Mouse (Mus musculus) erythroblast, embryonic 14.5 days (primary cell): ENCODE data around the gene Atn1. TPM values are rescaled to one million over a fixed set of nuclear protein-coding genes. Genes with fewer than 3 reads are reported as not detected.
"Not testable (repeated sequence)": the region's sequence is repeated elsewhere in the genome, so short reads cannot be mapped to it uniquely, and the experiment has no call there.

Experiments
- H3K27me3 ChIP-seq: 2 replicates; pipeline ENCODE4 v1.6.1; 2012; ENCODE audit warnings: inconsistent platforms; ENCODE audit not compliant: control insufficient read depth
- H3K36me3 ChIP-seq: 2 replicates; pipeline ENCODE4 v1.6.1; 2012; ENCODE audit warnings: mild to moderate bottlenecking, inconsistent platforms; ENCODE audit not compliant: control insufficient read depth
- H3K4me1 ChIP-seq: 2 replicates; pipeline ENCODE4 v1.6.1; 2012; ENCODE audit warnings: inconsistent platforms; ENCODE audit not compliant: control insufficient read depth
- H3K4me3 ChIP-seq: replicated peaks from 2 replicates; pipeline ENCODE3; 2012; ENCODE audit warnings: moderate library complexity, mild to moderate bottlenecking, inconsistent platforms
- H3K9me3 ChIP-seq: 2 replicates; pipeline ENCODE4 v1.6.1; 2012; ENCODE audit warnings: low read length, inconsistent platforms, mixed read lengths; ENCODE audit not compliant: control insufficient read depth
- GATA1 ChIP-seq: IDR thresholded peaks from 2 replicates; pipeline ENCODE4 v1.6.1; 2012; ENCODE audit warnings: low read length, inconsistent platforms, mixed read lengths
- TAL1 ChIP-seq: IDR thresholded peaks from 3 replicates; pipeline ENCODE4 v1.6.1; 2012; ENCODE audit warnings: low read length, inconsistent platforms, mixed read lengths
- polyA plus RNA-seq: library from polyadenylated mRNA; stranded (reverse); fragments of >175 nt; gene quantifications from 2 replicates; pipeline ENCODE4 v1.2.3, GENCODE M21; 2012

The Atn1 gene
- 0.14 and 0.32 TPM in 2 replicates for polyA plus RNA-seq

DNA sequence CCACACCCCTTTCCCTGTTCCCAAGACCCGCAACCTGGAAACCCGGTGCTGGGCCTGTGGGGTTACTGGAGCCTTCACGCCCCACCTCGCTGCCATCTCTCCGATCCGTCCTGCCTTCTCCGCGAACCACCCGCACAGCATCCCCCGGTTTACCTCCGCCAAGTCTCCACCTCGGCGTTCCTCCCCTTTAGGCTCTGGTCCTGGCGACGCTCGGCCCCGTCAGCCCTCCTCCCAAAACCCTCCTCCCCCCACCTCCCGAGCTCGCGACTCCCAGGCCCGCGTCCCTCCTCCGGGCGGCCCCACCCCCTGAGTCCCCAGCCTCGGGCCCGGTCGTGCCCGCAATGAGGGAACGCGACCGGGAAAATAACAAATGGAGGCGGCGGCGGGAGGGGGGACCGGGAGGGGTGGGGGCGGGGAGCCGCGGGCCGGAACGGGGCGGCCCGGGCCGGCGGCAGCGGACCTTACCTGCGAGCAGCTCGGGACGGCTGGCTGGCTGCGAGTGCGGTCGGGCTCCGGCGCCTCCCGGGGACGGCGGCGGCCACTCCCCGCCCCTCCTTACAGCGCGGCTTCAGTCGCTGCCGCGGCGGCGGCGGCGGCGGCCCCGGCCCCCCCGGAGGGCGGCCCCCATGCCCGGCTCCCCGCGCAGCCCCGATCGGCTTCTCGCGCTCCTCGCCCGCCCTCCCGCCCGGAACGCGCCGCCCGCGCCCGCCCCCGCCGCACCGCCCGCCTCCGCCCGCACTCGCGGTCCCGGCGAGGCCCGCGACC is at the start of gene Atn1, which contains the start of gene Gm45234:
Gene Atn1 (minus strand): TSS at position 694 of the 765 bp plus-strand sequence.
Gene Gm45234 (minus strand): TSS at position 191 of the 765 bp plus-strand sequence.
- Histone ChIP-seq H3K27me3 (peaks cover 83% of the 10 kb centered on the region), H3K4me3 (peak within 1 kb of the TSS; percentile 59), H3K9me3 (peaks cover 4% of the 10 kb centered on the region; the same call in 1 of the 2 replicates), H3K4me1 (peaks cover 8% of the 10 kb centered on the region), H3K36me3 (no peaks in the 10 kb centered on the region)
- TF ChIP-seq TAL1, result no peak
- TF ChIP-seq GATA1, result no peak

DNA sequence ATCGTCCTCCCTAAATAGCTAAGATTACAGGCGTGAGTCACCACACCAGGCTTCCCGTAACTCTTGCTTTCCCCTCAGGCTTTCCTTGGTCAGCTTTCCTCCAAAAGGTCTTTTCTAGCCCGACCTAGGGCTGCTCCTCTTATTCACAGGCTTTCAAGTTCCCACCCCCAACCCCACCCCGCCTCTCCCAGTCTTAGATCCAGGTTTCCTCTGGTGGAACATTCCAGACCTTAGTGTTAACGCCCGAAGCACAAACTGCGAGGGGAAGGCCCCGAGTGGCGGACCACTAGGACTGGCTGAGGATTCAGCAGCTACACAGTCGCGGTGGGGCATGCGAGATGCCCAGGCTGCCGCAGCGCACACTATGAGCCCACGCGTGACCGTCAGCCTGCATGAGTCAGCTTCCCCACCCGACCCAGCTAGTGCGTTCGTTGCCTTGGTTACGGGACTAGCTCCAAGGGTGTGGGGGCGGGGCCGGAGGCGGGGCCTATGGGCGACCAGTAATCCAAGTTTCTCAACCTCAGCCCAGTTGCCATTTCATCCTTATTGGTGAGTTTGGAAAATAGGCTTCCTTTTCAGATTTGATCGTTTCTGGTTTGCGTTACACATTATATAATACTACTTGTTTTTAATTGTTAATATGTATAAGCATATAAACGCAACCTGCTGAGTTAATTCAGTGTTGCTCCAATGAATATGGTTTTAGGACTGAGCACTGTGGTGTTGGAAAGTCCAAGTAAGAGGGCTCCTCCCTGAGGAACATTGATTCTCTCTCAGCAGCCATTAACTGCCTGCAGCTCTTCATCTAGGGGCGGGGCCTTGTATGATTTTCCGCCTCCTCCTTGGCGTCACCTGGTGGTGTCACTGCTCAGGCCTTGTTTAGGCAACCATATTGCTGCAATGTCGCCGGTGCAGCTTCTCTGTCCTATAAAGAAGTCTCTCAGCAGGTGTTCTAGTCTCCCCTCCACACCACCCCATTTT is 49.3 kb upstream of the Atn1 start:
- H3K27me3 ChIP-seq, result no peaks in the 10 kb centered on the region; the same call in 1 of the 2 replicates
- H3K36me3 ChIP-seq, result peaks cover 10% of the 10 kb centered on the region
- peak overlapping the region; percentile 64 for H3K4me3 ChIP-seq
- H3K9me3 ChIP-seq, result no peaks in the 10 kb centered on the region
- H3K4me1 ChIP-seq, result peaks cover 47% of the 10 kb centered on the region
- no peak for TF ChIP-seq GATA1
- TF ChIP-seq TAL1, result no peak

DNA sequence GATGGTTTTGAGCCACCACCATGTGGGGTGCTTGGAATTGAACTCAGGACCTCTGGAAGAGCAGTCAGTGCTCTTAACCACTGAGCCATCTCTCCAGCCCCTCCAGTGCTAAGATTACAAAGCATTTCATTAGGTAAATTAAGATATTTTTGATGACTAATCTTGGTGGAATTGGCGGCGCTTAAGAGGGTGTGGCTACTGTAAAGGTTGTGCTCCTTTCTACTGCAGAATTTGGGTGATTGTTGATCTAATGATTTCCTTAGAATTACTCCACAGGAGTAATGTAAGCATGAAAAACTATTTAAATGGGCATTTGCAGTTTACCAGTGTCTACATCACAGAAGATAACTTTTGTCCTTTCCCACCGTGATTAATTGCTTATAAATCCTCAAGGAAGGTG is 48.0 kb upstream of the Atn1 start:
- H3K9me3 ChIP-seq, result no peaks in the 10 kb centered on the region
- H3K4me3 ChIP-seq, result no peak overlapping the region
- H3K27me3 ChIP-seq, result no peaks in the 10 kb centered on the region; the same call in 1 of the 2 replicates
- H3K36me3 ChIP-seq, result no peaks in the 10 kb centered on the region
- TF ChIP-seq TAL1 (no peak), GATA1 (no peak)
- peaks cover 38% of the 10 kb centered on the region for H3K4me1 ChIP-seq

DNA sequence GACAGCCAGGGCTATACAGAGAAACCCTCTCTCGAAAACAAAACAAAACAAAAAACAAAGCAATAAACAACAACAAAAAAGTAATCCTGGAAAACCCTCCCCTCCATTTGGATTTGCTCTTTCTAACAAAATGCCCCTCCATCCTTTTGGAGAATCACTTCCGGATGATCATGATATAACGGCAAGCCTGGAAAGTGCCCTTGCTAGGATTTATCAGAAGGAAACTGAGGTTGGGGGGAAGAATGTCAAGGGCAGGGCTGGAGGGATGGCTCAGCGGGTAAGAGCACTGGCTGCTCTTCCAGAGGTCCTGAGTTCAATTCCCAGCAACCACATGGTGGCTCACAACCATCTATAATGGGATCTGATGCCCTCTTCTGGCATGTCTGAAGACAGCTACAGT is 47.4 kb upstream of the Atn1 start:
- H3K4me3 ChIP-seq, H3K9me3 ChIP-seq: not testable (repeated sequence)
- H3K4me1 ChIP-seq, result peaks cover 31% of the 10 kb centered on the region

DNA sequence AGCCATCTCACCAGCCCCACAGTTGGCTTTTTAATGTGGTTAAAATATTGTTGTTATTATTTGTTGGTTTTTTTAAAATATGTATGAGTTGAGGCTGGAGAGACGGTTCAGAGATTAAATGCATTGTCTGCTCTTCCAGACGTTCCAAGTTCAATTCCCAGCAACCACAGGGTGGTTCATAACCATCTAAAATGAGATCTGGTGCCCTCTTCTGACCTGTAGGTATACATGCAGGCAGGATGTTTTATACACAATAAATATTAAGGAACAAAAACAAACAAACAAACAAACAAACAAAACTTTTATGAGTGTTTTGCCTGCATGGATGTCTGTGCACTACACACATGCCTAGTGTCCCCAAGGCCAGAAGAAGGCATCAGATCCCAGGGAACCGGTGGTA is 46.7 kb upstream of the Atn1 start:
- Histone ChIP-seq H3K4me3 (no peak overlapping the region), H3K36me3 (no peaks in the 10 kb centered on the region), H3K4me1 (peaks cover 25% of the 10 kb centered on the region), H3K9me3 (no peaks in the 10 kb centered on the region), H3K27me3 (no peaks in the 10 kb centered on the region; the same call in 1 of the 2 replicates)
- TF ChIP-seq TAL1 (no peak), GATA1 (no peak)

More for the DNA sequence above, 47.4 kb upstream of the Atn1 start:
- H3K36me3 ChIP-seq, H3K27me3 ChIP-seq: not testable (repeated sequence)

DNA sequence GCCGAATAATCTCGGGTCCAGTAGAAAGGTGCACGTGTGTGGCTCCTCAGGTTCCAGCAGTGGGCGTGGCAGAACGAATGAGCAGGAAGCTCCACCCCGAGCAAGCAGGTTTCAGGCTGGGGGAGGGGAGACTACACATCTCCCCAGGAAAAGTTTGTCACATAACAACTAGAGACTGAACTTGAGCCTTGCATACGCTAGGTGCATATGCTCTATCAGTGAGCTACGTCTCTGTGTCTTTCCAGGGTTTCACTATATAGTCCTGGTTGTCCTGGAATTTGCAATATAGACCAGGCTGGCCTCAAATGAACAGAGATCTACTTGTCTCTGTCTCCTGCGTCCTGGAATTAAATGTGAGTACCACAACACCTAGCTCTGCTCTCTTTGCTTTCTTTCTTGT is 46.1 kb upstream of the Atn1 start:
- H3K4me3 ChIP-seq, H3K27me3 ChIP-seq, H3K36me3 ChIP-seq, H3K9me3 ChIP-seq: not testable (repeated sequence)
- H3K4me1 ChIP-seq, result peaks cover 21% of the 10 kb centered on the region

DNA sequence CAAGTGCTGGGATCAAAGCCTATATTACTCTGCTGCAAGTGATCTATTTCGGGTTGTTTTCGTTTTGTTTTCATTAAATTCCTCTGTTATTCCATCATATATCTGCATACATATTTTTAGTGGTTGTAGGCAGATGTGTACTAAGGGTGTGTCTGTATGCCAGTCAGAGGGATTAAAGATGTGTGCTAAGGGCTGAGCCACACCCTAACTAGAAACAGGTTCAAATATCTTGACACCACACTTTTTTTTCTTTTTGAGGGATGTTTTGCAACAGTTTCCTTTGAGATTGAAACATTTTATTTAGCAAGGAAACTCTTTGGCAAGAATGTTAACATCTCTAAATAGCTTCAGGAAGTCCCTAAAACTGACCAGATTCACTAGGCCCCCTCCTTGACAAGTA is 39.9 kb upstream of the Atn1 start:
- H3K27me3 ChIP-seq, result no peaks in the 10 kb centered on the region; the same call in 1 of the 2 replicates
- H3K4me1 ChIP-seq, result no peaks in the 10 kb centered on the region
- H3K9me3 ChIP-seq, result no peaks in the 10 kb centered on the region
- H3K36me3 ChIP-seq, result no peaks in the 10 kb centered on the region
- H3K4me3 ChIP-seq, result no peak overlapping the region
- TF ChIP-seq GATA1 (no peak), TAL1 (no peak)

DNA sequence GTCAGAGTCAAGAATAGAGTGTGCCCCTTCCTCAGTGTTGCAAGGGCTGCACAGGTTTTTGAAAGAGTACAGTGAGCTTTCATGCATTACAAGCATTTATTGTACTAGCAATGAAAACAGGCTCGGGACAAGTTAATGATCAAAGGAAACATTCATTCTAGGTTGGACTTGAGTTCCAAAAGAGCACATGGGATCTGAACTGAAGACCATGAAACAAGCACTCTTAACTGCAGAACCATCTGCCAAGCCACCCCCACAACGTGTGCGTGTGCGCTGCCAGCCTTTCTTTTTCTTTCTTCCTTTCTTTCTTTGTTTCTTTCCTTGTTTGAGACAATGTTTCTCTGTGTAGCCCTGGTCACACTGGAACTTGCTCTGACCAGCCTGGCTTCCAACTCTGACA is 39.5 kb upstream of the Atn1 start:
- H3K4me3 ChIP-seq, result no peak overlapping the region

DNA sequence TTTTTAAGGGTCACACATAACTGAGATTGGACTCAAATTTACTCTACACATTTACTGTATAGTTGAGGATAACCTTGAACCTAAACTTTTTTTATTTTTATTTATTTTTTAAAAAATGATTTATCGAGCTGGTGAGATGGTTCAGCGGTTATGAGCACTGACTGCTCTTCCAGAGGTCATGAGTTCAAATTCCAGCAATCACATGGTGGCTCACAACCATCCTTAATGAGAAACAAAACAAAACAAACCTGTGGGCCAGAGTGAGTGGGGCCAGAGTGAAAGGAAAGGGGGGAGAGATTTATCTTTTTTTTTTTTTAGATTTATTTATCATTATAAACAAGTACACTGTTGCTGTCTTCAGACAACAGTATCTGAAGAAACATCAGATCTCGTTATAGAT is 35.6 kb upstream of the Atn1 start:
- Histone ChIP-seq H3K4me1 (no peaks in the 10 kb centered on the region), H3K9me3 (no peaks in the 10 kb centered on the region), H3K4me3 (no peak overlapping the region), H3K27me3 (no peaks in the 10 kb centered on the region; the same call in 1 of the 2 replicates), H3K36me3 (no peaks in the 10 kb centered on the region)
- no peak for TF ChIP-seq TAL1
- TF ChIP-seq GATA1, result no peak

More for the DNA sequence above, 39.5 kb upstream of the Atn1 start:
- TF ChIP-seq GATA1 (no peak), TAL1 (no peak)
- Histone ChIP-seq H3K27me3 (no peaks in the 10 kb centered on the region; the same call in 1 of the 2 replicates), H3K4me1 (no peaks in the 10 kb centered on the region), H3K36me3 (no peaks in the 10 kb centered on the region), H3K9me3 (no peaks in the 10 kb centered on the region)
